Mouse (Mus musculus): ENCODE measurements around the gene Wdr25. TPM values are rescaled to one million over a fixed set of nuclear protein-coding genes. Genes with fewer than 3 reads are reported as not detected.
A peak's percentile ranks its signal among the peaks of the same experiment; 100 is the strongest.
"Not testable (repeated sequence)": the region's sequence is repeated elsewhere in the genome, so short reads cannot be mapped to it uniquely, and the experiment has no call there.

The Wdr25 gene
- 1 to 10 TPM; 6.6 to 7.1 TPM for total RNA-seq (2021)
- long read RNA-seq, experiment 1, partial matches to known transcripts: 4 of 7 reads
- long read RNA-seq, experiment 1, other reads (novel, unspliced or antisense): 3 of 7 reads
- long read RNA-seq, experiment 2, partial matches to known transcripts: 1 of 6 reads
- long read RNA-seq, experiment 2, other reads (novel, unspliced or antisense): 5 of 6 reads

GRCm38 (mm10) chr12:108892989-108893714 is at the start of gene Wdr25:
Wdr25 (plus strand) TSS chr12:108893631.
- DNase-seq: no peak

GRCm38 (mm10) chr12:108848033-108848432 is 45.4 kb upstream of the Wdr25 start:
- not testable (repeated sequence) for DNase-seq

- no peak for DNase-seq
These were observed 43.9 kb upstream of the Wdr25 start for GRCm38 (mm10) chr12:108849488-108850022.

GRCm38 (mm10) chr12:108850129-108850528 is 43.3 kb upstream of the Wdr25 start:
- DNase-seq: no peak

GRCm38 (mm10) chr12:108850886-108851285 is 42.5 kb upstream of the Wdr25 start:
- no peak for DNase-seq

- no peak for DNase-seq
These were observed 40.6 kb upstream of the Wdr25 start for GRCm38 (mm10) chr12:108852822-108853221.

GRCm38 (mm10) chr12:108855081-108855480 is 38.4 kb upstream of the Wdr25 start:
- no peak for DNase-seq

- no peak for DNase-seq
These were observed 37.2 kb upstream of the Wdr25 start for GRCm38 (mm10) chr12:108856186-108856585.

- no peak for DNase-seq
These were observed 36.3 kb upstream of the Wdr25 start for GRCm38 (mm10) chr12:108857109-108857508.

GRCm38 (mm10) chr12:108857589-108858184 is 35.7 kb upstream of the Wdr25 start:
- DNase-seq: no peak

- DNase-seq: no peak
These were observed 34.9 kb upstream of the Wdr25 start for GRCm38 (mm10) chr12:108858486-108858885.

GRCm38 (mm10) chr12:108865007-108865494 is 28.4 kb upstream of the Wdr25 start:
- DNase-seq: no peak

- no peak for DNase-seq
These were observed 23.9 kb upstream of the Wdr25 start for GRCm38 (mm10) chr12:108869575-108869974.

- DNase-seq: no peak
These were observed 20.3 kb upstream of the Wdr25 start for GRCm38 (mm10) chr12:108873122-108873521.

- DNase-seq: no peak
These were observed 14.3 kb upstream of the Wdr25 start for GRCm38 (mm10) chr12:108879138-108879537.

GRCm38 (mm10) chr12:108880606-108881005 is 12.8 kb upstream of the Wdr25 start:
- no peak for DNase-seq

GRCm38 (mm10) chr12:108881192-108881591 is 12.2 kb upstream of the Wdr25 start:
- no peak for DNase-seq

- peak; percentile 49 for DNase-seq
These were observed 10.7 kb upstream of the Wdr25 start for GRCm38 (mm10) chr12:108882776-108883175.

- no peak for DNase-seq
These were observed 7.5 kb upstream of the Wdr25 start for GRCm38 (mm10) chr12:108885906-108886305.

- no peak for DNase-seq
These were observed 6.4 kb upstream of the Wdr25 start for GRCm38 (mm10) chr12:108887077-108887476.

- no peak for DNase-seq
These were observed 4.8 kb upstream of the Wdr25 start for GRCm38 (mm10) chr12:108888632-108889031.

- DNase-seq: peak; percentile 97
These were observed 442 bp downstream of the Wdr25 start, which contains the start of gene Wars for GRCm38 (mm10) chr12:108893715-108894431. Wars (minus strand) TSS chr12:108894174.

Measured in adrenal gland, postnatal 10 days (tissue).